Mouse (Mus musculus): Measurements from ENCODE around the gene Parp4. TPM values are rescaled to one million over a fixed set of nuclear protein-coding genes. Genes with fewer than 3 reads are reported as not detected.

Gene Parp4
- polyA plus RNA-seq, 1 experiment from 2014 or later = 0.99 TPM

DNA sequence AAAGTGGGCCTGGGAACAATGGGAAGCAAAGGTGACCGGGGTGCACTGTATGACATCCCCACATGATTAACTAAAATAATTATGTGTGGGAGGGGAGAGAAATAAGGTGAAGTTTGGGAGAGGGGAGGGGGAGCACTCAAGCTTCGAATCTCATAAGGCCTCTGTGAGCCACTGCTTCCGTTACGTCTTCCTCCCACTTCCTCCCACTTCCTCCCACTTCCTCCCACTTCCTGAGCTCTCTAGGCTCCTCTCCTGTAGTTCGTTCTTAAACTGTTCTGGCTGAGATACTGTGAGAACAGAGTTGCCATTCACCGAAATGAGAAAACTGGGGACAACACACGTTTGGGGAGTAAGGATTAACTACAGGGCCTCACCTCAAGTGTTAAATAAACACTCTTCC lies 7.9 kb upstream of the Parp4 start:
- Histone ChIP-seq H3K4me2 (ENCODE audit: low read depth) (no peak overlapping the region), H3K4me1 (ENCODE audit: control insufficient read depth, insufficient read depth, low read length) (no peaks in the 10 kb centered on the region), H3K9me3 (ENCODE audit: control insufficient read depth, low read length) (no peaks in the 10 kb centered on the region), H3K9ac (ENCODE audit: low read length) (no peak overlapping the region), H3K27me3 (ENCODE audit: control insufficient read depth, insufficient read depth, low read length) (no peaks in the 10 kb centered on the region), H3K4me3 (ENCODE audit: low read depth, low read length) (no peak overlapping the region), H3K27ac (ENCODE audit: low read depth, low read length) (no peak overlapping the region), H3K36me3 (ENCODE audit: control insufficient read depth, insufficient read depth, low read length) (no peaks in the 10 kb centered on the region)
- 75% methylated on average over 7 of the region's 7 CpGs for WGBS
- no peak for ATAC-seq (ENCODE audit: insufficient read depth, low FRiP score, low TSS enrichment)
- DNase-seq (ENCODE audit: low spot score) = no peak

DNA sequence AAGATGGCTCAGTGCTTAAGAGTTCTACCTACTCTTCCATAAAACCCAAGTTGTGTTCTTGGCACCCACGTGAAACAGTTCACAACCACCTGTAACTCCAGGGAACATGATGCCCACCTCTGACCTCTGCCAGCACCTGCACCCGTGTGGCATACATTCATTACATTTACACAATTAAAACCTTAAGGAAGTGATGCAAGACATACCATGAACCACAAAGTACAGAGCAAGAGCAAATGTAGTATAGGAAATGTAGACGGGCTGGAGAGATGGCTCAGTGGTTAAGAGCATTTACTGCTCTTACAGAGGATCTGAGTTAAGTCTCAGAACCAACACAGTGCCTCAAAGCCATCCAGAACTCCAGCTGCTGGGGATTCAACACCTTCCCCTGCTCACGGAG lies 6.4 kb upstream of the Parp4 start:
- 94% methylated on average over 4 of the region's 4 CpGs for WGBS
- DNase-seq (ENCODE audit: low spot score) = no peak
- no peak for ATAC-seq (ENCODE audit: insufficient read depth, low FRiP score, low TSS enrichment)

DNA sequence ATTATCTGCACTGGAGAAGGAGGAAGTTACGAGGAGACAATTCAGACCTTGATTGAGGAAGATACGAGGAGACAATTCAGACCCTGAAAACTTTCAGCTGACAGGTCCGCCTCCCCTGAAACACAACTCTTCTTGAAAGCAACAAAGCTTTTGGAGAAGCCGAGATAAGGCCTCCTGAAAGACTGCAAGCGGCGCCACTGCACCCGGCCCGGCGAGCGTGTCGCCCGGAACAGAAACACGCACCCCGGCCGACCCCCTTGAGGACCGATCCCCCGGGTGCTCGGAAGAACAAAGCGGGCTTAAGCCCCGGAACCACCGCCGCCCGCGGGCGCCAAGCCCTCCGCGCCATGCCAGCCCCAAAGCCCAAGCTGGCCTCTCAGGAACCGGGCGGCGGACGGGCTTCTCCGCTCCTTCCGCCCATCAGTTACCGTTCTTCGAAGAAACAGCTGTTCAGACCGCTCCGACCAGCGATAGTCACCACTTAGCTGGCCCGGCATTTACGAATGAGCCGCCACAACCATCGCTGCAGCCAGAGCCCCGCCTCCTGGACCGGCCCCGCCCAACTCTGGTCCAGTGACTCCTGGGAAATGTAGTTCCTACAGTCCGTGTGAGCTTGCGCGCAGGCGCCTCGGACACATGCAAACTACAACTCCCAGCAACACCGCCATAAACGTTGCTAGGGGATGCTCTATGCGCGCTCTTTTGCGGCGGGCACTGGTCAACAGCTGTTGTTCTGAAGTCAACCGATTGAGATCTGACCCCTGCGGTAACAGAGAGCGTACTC lies 3.9 kb upstream of the Parp4 start:
- H3K36me3 ChIP-seq (ENCODE audit: control insufficient read depth, insufficient read depth, low read length) = no peaks in the 10 kb centered on the region
- peak overlapping the region; percentile 83 for H3K4me3 ChIP-seq (ENCODE audit: low read depth, low read length)
- under 1% methylated on average over 59 of the region's 59 CpGs for WGBS
- H3K4me1 ChIP-seq (ENCODE audit: control insufficient read depth, insufficient read depth, low read length) = no peaks in the 10 kb centered on the region
- peak; percentile 97 for DNase-seq (ENCODE audit: low spot score)
- peak; percentile 98 for ATAC-seq (ENCODE audit: insufficient read depth, low FRiP score, low TSS enrichment)
- peak overlapping the region; percentile 46 for H3K4me2 ChIP-seq (ENCODE audit: low read depth)
- H3K9ac ChIP-seq (ENCODE audit: low read length) = peak overlapping the region; percentile 75
- peak overlapping the region; percentile 81 for H3K27ac ChIP-seq (ENCODE audit: low read depth, low read length)
- no peaks in the 10 kb centered on the region for H3K9me3 ChIP-seq (ENCODE audit: control insufficient read depth, low read length)
- no peaks in the 10 kb centered on the region for H3K27me3 ChIP-seq (ENCODE audit: control insufficient read depth, insufficient read depth, low read length)

More for the DNA sequence above, 6.4 kb upstream of the Parp4 start:
- Histone ChIP-seq H3K4me1 (ENCODE audit: control insufficient read depth, insufficient read depth, low read length) (no peaks in the 10 kb centered on the region), H3K36me3 (ENCODE audit: control insufficient read depth, insufficient read depth, low read length) (no peaks in the 10 kb centered on the region), H3K27me3 (ENCODE audit: control insufficient read depth, insufficient read depth, low read length) (no peaks in the 10 kb centered on the region), H3K27ac (ENCODE audit: low read depth, low read length) (no peak overlapping the region), H3K9me3 (ENCODE audit: control insufficient read depth, low read length) (no peaks in the 10 kb centered on the region), H3K4me2 (ENCODE audit: low read depth) (no peak overlapping the region), H3K4me3 (ENCODE audit: low read depth, low read length) (no peak overlapping the region), H3K9ac (ENCODE audit: low read length) (no peak overlapping the region)

DNA sequence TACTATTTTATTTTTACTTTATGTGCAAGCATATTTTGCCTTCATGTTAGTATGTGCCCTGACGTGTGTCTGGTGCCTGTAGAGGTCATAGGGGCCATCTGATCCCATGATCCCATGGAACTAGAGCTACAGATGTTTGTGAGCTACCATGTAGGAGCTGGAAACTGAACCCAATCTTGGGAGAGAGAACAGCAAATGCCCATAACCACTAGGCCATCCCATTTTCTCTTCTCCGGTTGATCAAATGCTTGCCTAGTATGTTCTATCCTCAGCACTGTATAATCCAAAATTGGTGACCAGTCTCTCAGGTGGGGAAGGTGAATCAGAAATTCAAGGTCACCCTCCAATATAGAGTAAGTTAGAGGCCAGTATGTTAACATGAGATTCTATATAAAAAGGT lies 2.9 kb upstream of the Parp4 start:
- Histone ChIP-seq H3K4me2 (ENCODE audit: low read depth) (no peak overlapping the region), H3K9ac (ENCODE audit: low read length) (no peak overlapping the region), H3K4me3 (ENCODE audit: low read depth, low read length) (no peak overlapping the region; the same call in 1 of the 2 replicates), H3K27me3 (ENCODE audit: control insufficient read depth, insufficient read depth, low read length) (no peaks in the 10 kb centered on the region), H3K36me3 (ENCODE audit: control insufficient read depth, insufficient read depth, low read length) (no peaks in the 10 kb centered on the region), H3K4me1 (ENCODE audit: control insufficient read depth, insufficient read depth, low read length) (no peaks in the 10 kb centered on the region), H3K9me3 (ENCODE audit: control insufficient read depth, low read length) (no peaks in the 10 kb centered on the region), H3K27ac (ENCODE audit: low read depth, low read length) (no peak overlapping the region)
- WGBS = 79% methylated on average over 2 of the region's 2 CpGs
- DNase-seq (ENCODE audit: low spot score) (no peak), ATAC-seq (ENCODE audit: insufficient read depth, low FRiP score, low TSS enrichment) (no peak)

DNA sequence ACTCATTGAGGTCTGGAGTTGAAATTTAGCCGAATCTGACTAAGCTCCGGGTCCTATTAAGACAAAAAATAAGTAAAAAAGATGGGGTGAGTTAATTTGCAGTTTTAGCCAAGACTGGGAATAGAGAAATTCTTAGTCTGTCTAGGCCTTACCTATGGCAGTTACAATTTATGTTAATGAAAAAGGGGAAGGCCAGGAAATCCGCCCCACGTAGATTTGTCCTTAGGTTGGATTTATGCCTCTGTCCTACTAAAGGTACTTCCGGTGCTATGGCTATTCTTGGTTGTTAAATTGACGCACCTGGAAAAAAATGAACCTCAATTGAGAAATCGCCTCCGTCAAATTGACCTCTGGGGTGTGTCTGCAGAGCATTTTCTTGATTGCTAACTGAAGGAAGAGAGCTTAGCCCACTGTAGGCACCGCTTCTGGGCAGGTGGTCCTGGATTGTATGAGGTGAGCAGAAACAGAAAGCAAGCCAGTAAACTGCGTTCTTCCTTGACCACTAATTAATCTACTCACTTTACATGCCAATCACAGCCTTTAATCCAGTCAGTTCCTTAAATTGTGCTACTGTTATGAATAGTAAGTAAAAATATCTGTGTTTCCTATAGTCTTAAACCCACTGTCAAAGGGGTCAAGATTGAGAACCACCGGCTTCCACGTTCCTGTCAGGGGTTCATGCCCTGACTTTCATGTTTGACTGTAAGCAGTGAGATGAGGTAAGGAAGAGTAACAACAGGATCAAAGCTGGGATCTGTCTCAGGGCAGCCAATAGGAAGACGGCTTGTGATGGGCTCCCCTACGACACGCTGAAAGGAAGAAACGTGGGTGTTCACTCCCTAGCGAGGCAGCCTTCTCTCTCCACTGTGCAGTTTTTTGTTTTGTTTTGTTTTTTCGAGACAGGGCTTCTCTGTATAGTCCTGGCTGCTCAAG lies 816 bp downstream of the Parp4 start:
- WGBS = 79% methylated on average over 18 of the region's 18 CpGs
- H3K4me3 ChIP-seq (ENCODE audit: low read depth, low read length) = peak overlapping the region; percentile 38; the same call in 1 of the 2 replicates
- DNase-seq (ENCODE audit: low spot score) = no peak
- H3K9ac ChIP-seq (ENCODE audit: low read length) = no peak overlapping the region; the same call in 1 of the 2 replicates
- no peak for ATAC-seq (ENCODE audit: insufficient read depth, low FRiP score, low TSS enrichment)
- H3K4me2 ChIP-seq (ENCODE audit: low read depth) = peak overlapping the region; percentile 55
- H3K4me1 ChIP-seq (ENCODE audit: control insufficient read depth, insufficient read depth, low read length) = no peaks in the 10 kb centered on the region
- H3K9me3 ChIP-seq (ENCODE audit: control insufficient read depth, low read length) = no peaks in the 10 kb centered on the region
- no peaks in the 10 kb centered on the region for H3K27me3 ChIP-seq (ENCODE audit: control insufficient read depth, insufficient read depth, low read length)
- H3K27ac ChIP-seq (ENCODE audit: low read depth, low read length) = no peak overlapping the region
- no peaks in the 10 kb centered on the region for H3K36me3 ChIP-seq (ENCODE audit: control insufficient read depth, insufficient read depth, low read length)

DNA sequence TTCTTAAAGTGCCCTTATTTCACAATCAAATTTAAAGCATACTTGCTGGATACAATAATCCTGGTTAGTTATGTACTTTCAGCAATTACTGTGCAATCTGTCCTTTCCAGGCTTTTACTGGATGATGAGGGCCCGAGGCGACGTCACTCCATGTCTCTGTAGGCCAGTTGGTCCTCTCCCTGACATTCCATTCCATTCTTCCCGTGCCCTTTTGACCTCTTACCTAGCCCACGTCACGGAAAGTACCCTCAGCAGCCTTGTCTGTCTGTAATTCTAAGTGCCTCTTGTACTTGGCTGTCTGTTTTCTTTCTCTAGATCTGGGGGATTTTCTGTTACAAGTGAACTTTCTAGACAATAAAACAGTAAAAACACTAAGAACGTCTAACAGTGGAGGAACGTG lies 3.6 kb downstream of the Parp4 start:
- Histone ChIP-seq H3K9ac (ENCODE audit: low read length) (no peak overlapping the region), H3K27ac (ENCODE audit: low read depth, low read length) (no peak overlapping the region), H3K4me1 (ENCODE audit: control insufficient read depth, insufficient read depth, low read length) (no peaks in the 10 kb centered on the region), H3K4me3 (ENCODE audit: low read depth, low read length) (no peak overlapping the region), H3K9me3 (ENCODE audit: control insufficient read depth, low read length) (no peaks in the 10 kb centered on the region), H3K4me2 (ENCODE audit: low read depth) (no peak overlapping the region), H3K27me3 (ENCODE audit: control insufficient read depth, insufficient read depth, low read length) (no peaks in the 10 kb centered on the region), H3K36me3 (ENCODE audit: control insufficient read depth, insufficient read depth, low read length) (no peaks in the 10 kb centered on the region)
- 53% methylated on average over 8 of the region's 8 CpGs for WGBS
- ATAC-seq (ENCODE audit: insufficient read depth, low FRiP score, low TSS enrichment) = no peak
- no peak for DNase-seq (ENCODE audit: low spot score)

DNA sequence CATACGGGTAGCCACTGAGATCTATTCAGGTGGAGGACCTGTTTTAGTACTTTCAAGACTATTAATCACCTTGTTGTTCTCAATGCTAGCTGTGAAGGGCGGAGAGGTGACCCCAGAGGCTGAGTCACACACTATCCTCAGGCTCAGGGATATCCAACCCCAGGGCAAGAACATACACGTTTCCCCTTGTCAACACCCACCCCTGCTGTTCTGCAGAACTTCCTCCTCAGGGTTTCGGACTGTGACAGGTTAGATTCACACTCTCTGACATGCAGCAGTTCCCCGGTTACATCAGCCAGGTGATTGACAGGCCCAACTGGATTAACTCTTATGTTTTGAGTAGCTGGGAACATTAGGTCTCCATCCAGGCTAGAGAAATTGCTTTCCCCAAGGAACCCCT lies 5.7 kb downstream of the Parp4 start:
- WGBS = 61% methylated on average over 5 of the region's 5 CpGs
- H3K4me3 ChIP-seq (ENCODE audit: low read depth, low read length) = no peak overlapping the region
- H3K27me3 ChIP-seq (ENCODE audit: control insufficient read depth, insufficient read depth, low read length) = no peaks in the 10 kb centered on the region
- no peaks in the 10 kb centered on the region for H3K9me3 ChIP-seq (ENCODE audit: control insufficient read depth, low read length)
- no peak overlapping the region for H3K27ac ChIP-seq (ENCODE audit: low read depth, low read length)
- no peaks in the 10 kb centered on the region for H3K4me1 ChIP-seq (ENCODE audit: control insufficient read depth, insufficient read depth, low read length)
- H3K36me3 ChIP-seq (ENCODE audit: control insufficient read depth, insufficient read depth, low read length) = no peaks in the 10 kb centered on the region
- H3K9ac ChIP-seq (ENCODE audit: low read length) = no peak overlapping the region
- DNase-seq (ENCODE audit: low spot score) (no peak), ATAC-seq (ENCODE audit: insufficient read depth, low FRiP score, low TSS enrichment) (no peak)
- H3K4me2 ChIP-seq (ENCODE audit: low read depth) = no peak overlapping the region

DNA sequence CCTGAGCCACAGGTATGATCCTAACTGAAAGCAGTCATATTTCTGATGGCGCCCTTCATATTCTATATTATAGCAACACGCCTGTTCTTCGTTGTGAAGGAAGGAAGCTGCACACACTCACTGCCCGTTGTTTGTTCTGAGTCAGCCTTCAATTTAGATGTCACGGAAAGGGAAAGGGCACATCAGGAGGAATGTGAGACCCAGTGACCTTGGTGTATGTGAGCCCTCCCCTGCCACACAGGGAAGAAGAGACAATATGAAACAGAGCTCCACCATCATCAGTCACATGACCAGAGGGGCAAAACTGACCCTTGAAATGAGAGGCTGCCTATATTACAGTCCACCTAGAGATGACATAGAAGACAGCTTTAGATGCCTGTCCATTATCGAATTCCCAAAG lies 6.9 kb downstream of the Parp4 start:
- DNase-seq (ENCODE audit: low spot score) = no peak

More for the DNA sequence above, 6.9 kb downstream of the Parp4 start:
- ATAC-seq (ENCODE audit: insufficient read depth, low FRiP score, low TSS enrichment) = no peak
- no peaks in the 10 kb centered on the region for H3K4me1 ChIP-seq (ENCODE audit: control insufficient read depth, insufficient read depth, low read length)
- no peak overlapping the region for H3K27ac ChIP-seq (ENCODE audit: low read depth, low read length)
- H3K4me3 ChIP-seq (ENCODE audit: low read depth, low read length) = no peak overlapping the region
- H3K27me3 ChIP-seq (ENCODE audit: control insufficient read depth, insufficient read depth, low read length) = no peaks in the 10 kb centered on the region
- 95% methylated on average over 6 of the region's 6 CpGs for WGBS
- H3K9me3 ChIP-seq (ENCODE audit: control insufficient read depth, low read length) = no peaks in the 10 kb centered on the region
- no peak overlapping the region for H3K4me2 ChIP-seq (ENCODE audit: low read depth)
- H3K36me3 ChIP-seq (ENCODE audit: control insufficient read depth, insufficient read depth, low read length) = no peaks in the 10 kb centered on the region
- H3K9ac ChIP-seq (ENCODE audit: low read length) = no peak overlapping the region
